Mouse (Mus musculus) embryonic facial prominence, embryonic 14.5 days (tissue): ENCODE measurements around the gene Atrnl1. TPM values are rescaled to one million over a fixed set of nuclear protein-coding genes. Genes with fewer than 3 reads are reported as not detected.

Experiments used
- ATAC-seq: fragments of 200-750 bp; cut with Nextera tagmentation; 2 replicates; pipeline ENCODE4 v1.8.0; 2017; ENCODE audit warnings: low read depth, moderate number of reproducible peaks, moderate TSS enrichment
- DNase-seq: peaks from one replicate; pipeline ENCODE4 v3.0.0-alpha.2; 2015; ENCODE audit warnings: low spot score
- H3K27ac ChIP-seq: fragments of 300-500 bp; sonication (generic); replicated peaks from 2 replicates; pipeline ENCODE4 v1.5.1; 2014; ENCODE audit warnings: low read depth, mild to moderate bottlenecking, low read length, moderate library complexity
- H3K27me3 ChIP-seq: fragments of 300-500 bp; sonication (generic); replicated peaks from 2 replicates; pipeline ENCODE4 v1.6.1; 2014; ENCODE audit warnings: low read length; ENCODE audit not compliant: control insufficient read depth, insufficient read depth
- H3K36me3 ChIP-seq: fragments of 300-500 bp; sonication (generic); 2 replicates; pipeline ENCODE4 v1.6.1; 2014; ENCODE audit warnings: low read length, mixed read lengths; ENCODE audit not compliant: control insufficient read depth, insufficient read depth
- H3K4me1 ChIP-seq: fragments of 300-500 bp; sonication (generic); 2 replicates; pipeline ENCODE4 v1.6.1; 2014; ENCODE audit warnings: antibody characterized with exemption, low read length; ENCODE audit not compliant: control insufficient read depth, insufficient read depth
- H3K4me2 ChIP-seq: fragments of 300-500 bp; sonication (generic); 2 replicates; pipeline ENCODE4 v1.6.1; 2014; ENCODE audit warnings: low read depth, mild to moderate bottlenecking, low read length, moderate library complexity, mixed read lengths
- H3K4me3 ChIP-seq: fragments of 300-500 bp; sonication (generic); 2 replicates; pipeline ENCODE4 v1.5.1; 2014; ENCODE audit warnings: low read depth, mild to moderate bottlenecking, low read length
- H3K9ac ChIP-seq: fragments of 300-500 bp; sonication (generic); 2 replicates; pipeline ENCODE4 v1.6.1; 2014; ENCODE audit warnings: low read depth, mild to moderate bottlenecking, low read length, moderate library complexity, mixed read lengths
- H3K9me3 ChIP-seq: fragments of 300-500 bp; sonication (generic); 2 replicates; pipeline ENCODE4 v1.6.1; 2016; ENCODE audit warnings: low read length; ENCODE audit not compliant: control insufficient read depth
- WGBS: fragments of 180-500 bp; shearing (Covaris S2); extraction: QIAGEN DNeasy Blood & Tissue Kit; methylation state at CpG from one replicate; pipeline ENCODE4 v1.1.7; 2014; 5-methylcytosine and 5-hydroxymethylcytosine counted together
- polyA plus RNA-seq: library from polyadenylated mRNA; unstranded; fragments of >200 nt; fragmentation: Nextera tagmentation; extraction: Ambion mirVana; gene quantifications from 2 replicates; pipeline ENCODE4 v1.2.1, GENCODE M21; 2014

Gene Atrnl1
- polyA plus RNA-seq, 1 experiment from 2014 or later, result 7.2 TPM

GRCm38 (mm10) chr19:58143853-58144454 is 533.1 kb downstream of the Atrnl1 start:
- Histone ChIP-seq H3K9me3 (peaks cover 5% of the 10 kb centered on the region), H3K36me3 (no peaks in the 10 kb centered on the region), H3K4me1 (peaks cover 9% of the 10 kb centered on the region; the same call in 1 of the 2 replicates), H3K27me3 (no peaks in the 10 kb centered on the region), H3K4me2 (no peak overlapping the region), H3K9ac (no peak overlapping the region), H3K4me3 (no peak overlapping the region), H3K27ac (no peak overlapping the region)
- WGBS, result 93% methylated on average over 7 of the region's 7 CpGs
- DNase-seq, result no peak
- no peak for ATAC-seq

GRCm38 (mm10) chr19:58145521-58145920 is 534.7 kb downstream of the Atrnl1 start:
- no peak overlapping the region for H3K27ac ChIP-seq
- no peaks in the 10 kb centered on the region for H3K27me3 ChIP-seq
- no peaks in the 10 kb centered on the region for H3K36me3 ChIP-seq
- 62% methylated on average over 9 of the region's 9 CpGs for WGBS
- peaks cover 5% of the 10 kb centered on the region for H3K9me3 ChIP-seq
- DNase-seq (peak; percentile 17), ATAC-seq (no peak)
- H3K9ac ChIP-seq, result no peak overlapping the region
- peaks cover 9% of the 10 kb centered on the region; the same call in 1 of the 2 replicates for H3K4me1 ChIP-seq
- H3K4me2 ChIP-seq, result no peak overlapping the region
- no peak overlapping the region for H3K4me3 ChIP-seq

GRCm38 (mm10) chr19:58151257-58151656 is 540.4 kb downstream of the Atrnl1 start:
- no peak for DNase-seq
- WGBS, result 82% methylated on average over 7 of the region's 7 CpGs
- no peak overlapping the region for H3K27ac ChIP-seq
- H3K9ac ChIP-seq, result no peak overlapping the region
- H3K9me3 ChIP-seq, result no peaks in the 10 kb centered on the region
- H3K4me1 ChIP-seq, result 0 out of 2 replicates have a peak, but pooled peaks cover 3% of the 10 kb centered on the region
- no peaks in the 10 kb centered on the region for H3K36me3 ChIP-seq
- H3K4me2 ChIP-seq, result no peak overlapping the region
- ATAC-seq, result no peak
- no peak overlapping the region for H3K4me3 ChIP-seq
- H3K27me3 ChIP-seq, result no peaks in the 10 kb centered on the region

GRCm38 (mm10) chr19:58161569-58161968 is 550.7 kb downstream of the Atrnl1 start:
- DNase-seq (peak; percentile 46), ATAC-seq (no peak)
- 73% methylated on average over 9 of the region's 9 CpGs for WGBS
- Histone ChIP-seq H3K4me3 (no peak overlapping the region), H3K4me1 (peaks cover 11% of the 10 kb centered on the region), H3K27ac (no peak overlapping the region), H3K4me2 (no peak overlapping the region), H3K9me3 (no peaks in the 10 kb centered on the region), H3K9ac (no peak overlapping the region), H3K27me3 (no peaks in the 10 kb centered on the region), H3K36me3 (no peaks in the 10 kb centered on the region)

GRCm38 (mm10) chr19:58164896-58165634 is 554.2 kb downstream of the Atrnl1 start:
- Histone ChIP-seq H3K27ac (no peak overlapping the region), H3K9ac (no peak overlapping the region), H3K9me3 (no peaks in the 10 kb centered on the region), H3K4me3 (no peak overlapping the region), H3K4me1 (peaks cover 11% of the 10 kb centered on the region), H3K36me3 (no peaks in the 10 kb centered on the region), H3K27me3 (no peaks in the 10 kb centered on the region), H3K4me2 (no peak overlapping the region)
- ATAC-seq (no peak), DNase-seq (no peak)
- 71% methylated on average over 7 of the region's 7 CpGs for WGBS

- H3K9ac ChIP-seq, result 0 out of 2 replicates have a peak overlapping the region, but pooled peaks have one; percentile 10
- no peak overlapping the region for H3K27ac ChIP-seq
- 31% methylated on average over 9 of the region's 9 CpGs for WGBS
- no peak overlapping the region for H3K4me2 ChIP-seq
- peaks cover 11% of the 10 kb centered on the region for H3K4me1 ChIP-seq
- DNase-seq (no peak), ATAC-seq (no peak)
- H3K9me3 ChIP-seq, result no peaks in the 10 kb centered on the region
- no peaks in the 10 kb centered on the region for H3K36me3 ChIP-seq
- no peaks in the 10 kb centered on the region for H3K27me3 ChIP-seq
- H3K4me3 ChIP-seq, result no peak overlapping the region
These were observed 554.8 kb downstream of the Atrnl1 start for GRCm38 (mm10) chr19:58165635-58166015.

GRCm38 (mm10) chr19:58166147-58166546 is 555.3 kb downstream of the Atrnl1 start:
- Histone ChIP-seq H3K36me3 (no peaks in the 10 kb centered on the region), H3K4me2 (no peak overlapping the region), H3K9ac (0 out of 2 replicates have a peak overlapping the region, but pooled peaks have one; percentile 10), H3K9me3 (no peaks in the 10 kb centered on the region), H3K4me1 (peaks cover 11% of the 10 kb centered on the region), H3K4me3 (no peak overlapping the region), H3K27me3 (no peaks in the 10 kb centered on the region), H3K27ac (no peak overlapping the region)
- 46% methylated on average over 6 of the region's 6 CpGs for WGBS
- peak; percentile 29 for DNase-seq
- no peak for ATAC-seq

GRCm38 (mm10) chr19:58178410-58178809 is 567.6 kb downstream of the Atrnl1 start:
- Histone ChIP-seq H3K9ac (no peak overlapping the region), H3K4me1 (0 out of 2 replicates have a peak, but pooled peaks cover 6% of the 10 kb centered on the region), H3K27me3 (peaks cover 6% of the 10 kb centered on the region; the same call in 1 of the 2 replicates), H3K9me3 (no peaks in the 10 kb centered on the region), H3K4me2 (no peak overlapping the region), H3K27ac (no peak overlapping the region), H3K4me3 (no peak overlapping the region), H3K36me3 (no peaks in the 10 kb centered on the region)
- 89% methylated on average over 10 of the region's 10 CpGs for WGBS
- DNase-seq (no peak), ATAC-seq (no peak)
